Mouse (Mus musculus) spleen, adult 2 months (tissue): ENCODE results near the gene Klhdc8b. TPM values are rescaled to one million over a fixed set of nuclear protein-coding genes. Genes with fewer than 3 reads are reported as not detected.

Experiments used
- DNase-seq, 2 experiments: peaks; one replicate each; pipeline versions ENCODE4 v3.0.0 to v3.0.0-alpha.2; 2012 to 2021; ENCODE audit warnings: low spot score in 2 of 2, low read depth in 1 of 2
- H3K27ac ChIP-seq: fragments of 200-500 bp; 2 replicates; pipeline ENCODE4 v1.5.1; 2012; ENCODE audit warnings: low read length, inconsistent platforms; ENCODE audit not compliant: insufficient read depth
- H3K27me3 ChIP-seq: fragments of 200-500 bp; 2 replicates; pipeline ENCODE4 v1.6.1; 2012; ENCODE audit warnings: mild to moderate bottlenecking, moderate library complexity, low read length, inconsistent platforms; ENCODE audit not compliant: control insufficient read depth, insufficient read depth
- H3K36me3 ChIP-seq: fragments of 200-500 bp; 2 replicates; pipeline ENCODE4 v1.6.1; 2012; ENCODE audit warnings: mild to moderate bottlenecking, low read length, inconsistent platforms; ENCODE audit not compliant: control insufficient read depth, insufficient read depth
- H3K4me1 ChIP-seq: fragments of 200-500 bp; 2 replicates; pipeline ENCODE4 v1.6.1; 2011; ENCODE audit warnings: inconsistent platforms; ENCODE audit not compliant: control insufficient read depth, insufficient read depth, insufficient read length
- H3K4me3 ChIP-seq: fragments of 200-500 bp; 2 replicates; pipeline ENCODE4 v1.5.1; 2011; ENCODE audit warnings: mild to moderate bottlenecking, inconsistent platforms; ENCODE audit not compliant: insufficient read depth, insufficient read length; ENCODE audit errors: extremely low read depth
- CTCF ChIP-seq: fragments of 200-500 bp; IDR thresholded peaks from 2 replicates; pipeline ENCODE4 v1.5.1; 2011; ENCODE audit warnings: mild to moderate bottlenecking, inconsistent platforms; ENCODE audit not compliant: insufficient read depth, insufficient read length, insufficient replicate concordance; ENCODE audit errors: extremely low read depth
- POLR2A ChIP-seq: fragments of 200-500 bp; IDR thresholded peaks from 2 replicates; pipeline ENCODE4 v1.6.1; 2011; ENCODE audit warnings: low read depth, low read length, inconsistent platforms
- WGBS: fragments of 180-500 bp; shearing (Covaris S2); methylation state at CpG from one replicate; pipeline ENCODE4 v1.1.7; 2018; 5-methylcytosine and 5-hydroxymethylcytosine counted together
- polyA plus RNA-seq: library from polyadenylated mRNA; depleted of rRNA; stranded (reverse); fragments of >200 nt; gene quantifications from 2 replicates; pipeline ENCODE4 v1.2.3, GENCODE M21; 2012

Gene Klhdc8b
- polyA plus RNA-seq, 1 experiment, result 22.2 TPM

GRCm38 (mm10) chr9:108459939-108460318 lies 1.5 kb downstream of the Klhdc8b start:
- 76% methylated on average over 1 of the region's 1 CpGs for WGBS
- peaks cover 7% of the 10 kb centered on the region; the same call in 1 of the 2 replicates for H3K4me1 ChIP-seq
- H3K27ac ChIP-seq, result no peak overlapping the region
- peaks cover 16% of the 10 kb centered on the region for H3K36me3 ChIP-seq
- peak overlapping the region; percentile 83 for H3K4me3 ChIP-seq
- TF ChIP-seq CTCF (no peak), POLR2A (no peak)
- no peaks in the 10 kb centered on the region for H3K27me3 ChIP-seq
- no peak for DNase-seq

GRCm38 (mm10) chr9:108456953-108457352 lies 4.4 kb downstream of the Klhdc8b start:
- no peak overlapping the region for H3K27ac ChIP-seq
- WGBS, result 91% methylated on average over 10 of the region's 10 CpGs

GRCm38 (mm10) chr9:108455747-108456571 lies 5.4 kb downstream of the Klhdc8b start:
- no peak for TF ChIP-seq POLR2A
- no peak for TF ChIP-seq CTCF
- WGBS, result 77% methylated on average over 12 of the region's 12 CpGs
- peaks cover 8% of the 10 kb centered on the region; the same call in 1 of the 2 replicates for H3K4me1 ChIP-seq
- no peaks in the 10 kb centered on the region for H3K36me3 ChIP-seq
- no peaks in the 10 kb centered on the region for H3K27me3 ChIP-seq
- no peak overlapping the region for H3K4me3 ChIP-seq
- DNase-seq, result no peak
- H3K27ac ChIP-seq, result no peak overlapping the region

More at GRCm38 (mm10) chr9:108456953-108457352, 4.4 kb downstream of the Klhdc8b start:
- H3K4me3 ChIP-seq, result no peak overlapping the region
- TF ChIP-seq POLR2A (no peak), CTCF (no peak)
- H3K36me3 ChIP-seq, result no peaks in the 10 kb centered on the region
- H3K4me1 ChIP-seq, result peaks cover 11% of the 10 kb centered on the region; the same call in 1 of the 2 replicates
- no peaks in the 10 kb centered on the region for H3K27me3 ChIP-seq
- DNase-seq, result no peak

DNA sequence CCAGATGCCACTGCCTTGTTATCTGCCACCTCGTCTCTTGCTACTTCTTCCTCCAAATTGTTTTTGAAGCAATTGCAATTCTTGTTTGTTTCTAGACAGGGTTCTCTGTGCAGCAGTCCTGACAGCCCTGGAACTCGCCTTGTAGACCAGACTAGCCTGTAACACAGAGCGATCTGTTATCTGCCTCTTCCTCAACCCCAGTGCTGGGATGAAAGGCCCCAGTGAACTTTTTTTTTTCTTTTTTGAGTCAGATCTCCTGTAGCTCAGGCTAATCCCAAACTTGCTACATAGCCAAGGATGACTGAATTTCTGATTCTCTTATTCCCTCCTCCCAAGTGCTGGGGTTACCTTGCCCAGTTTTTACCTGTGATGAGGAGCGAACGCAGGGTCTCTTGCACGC lies 7.0 kb downstream of the Klhdc8b start:
- H3K36me3 ChIP-seq, result no peaks in the 10 kb centered on the region
- no peak for DNase-seq
- WGBS, result 89% methylated on average over 6 of the region's 6 CpGs
- H3K4me3 ChIP-seq, result no peak overlapping the region
- H3K27ac ChIP-seq, result no peak overlapping the region
- no peaks in the 10 kb centered on the region for H3K27me3 ChIP-seq
- peaks cover 6% of the 10 kb centered on the region; the same call in 1 of the 2 replicates for H3K4me1 ChIP-seq
- no peak for TF ChIP-seq POLR2A
- no peak for TF ChIP-seq CTCF

DNA sequence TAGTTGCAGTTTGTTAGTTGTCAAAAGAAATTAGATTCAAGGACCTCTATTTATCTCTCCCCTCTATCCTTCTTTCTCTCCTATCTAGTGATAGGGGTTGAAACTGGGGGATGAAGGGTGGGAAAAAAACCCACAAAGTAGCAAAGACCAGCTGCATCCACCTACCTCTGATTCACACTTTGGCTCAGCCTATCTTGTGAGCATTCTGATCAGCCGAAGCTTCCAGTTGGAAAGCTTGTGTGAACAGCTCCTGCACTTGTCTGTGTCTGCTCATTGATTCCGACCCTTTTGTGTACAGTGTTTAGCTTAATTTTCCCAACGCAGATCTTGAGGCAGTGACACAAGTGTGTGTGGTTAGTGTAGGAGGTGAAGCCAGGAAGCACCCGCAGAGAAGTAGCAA lies 7.9 kb downstream of the Klhdc8b start:
- H3K4me1 ChIP-seq, result peaks cover 6% of the 10 kb centered on the region; the same call in 1 of the 2 replicates
- no peak overlapping the region for H3K27ac ChIP-seq
- no peak for DNase-seq
- no peaks in the 10 kb centered on the region for H3K27me3 ChIP-seq
- H3K4me3 ChIP-seq, result no peak overlapping the region
- 57% methylated on average over 4 of the region's 4 CpGs for WGBS
- H3K36me3 ChIP-seq, result no peaks in the 10 kb centered on the region
- TF ChIP-seq CTCF (no peak), POLR2A (no peak)

GRCm38 (mm10) chr9:108452911-108453310 lies 8.5 kb downstream of the Klhdc8b start:
- peaks cover 6% of the 10 kb centered on the region; the same call in 1 of the 2 replicates for H3K4me1 ChIP-seq
- H3K27ac ChIP-seq, result no peak overlapping the region
- 60% methylated on average over 6 of the region's 6 CpGs for WGBS
- TF ChIP-seq CTCF (no peak), POLR2A (no peak)
- no peaks in the 10 kb centered on the region for H3K27me3 ChIP-seq
- DNase-seq, result no peak
- no peak overlapping the region for H3K4me3 ChIP-seq
- no peaks in the 10 kb centered on the region for H3K36me3 ChIP-seq

DNA sequence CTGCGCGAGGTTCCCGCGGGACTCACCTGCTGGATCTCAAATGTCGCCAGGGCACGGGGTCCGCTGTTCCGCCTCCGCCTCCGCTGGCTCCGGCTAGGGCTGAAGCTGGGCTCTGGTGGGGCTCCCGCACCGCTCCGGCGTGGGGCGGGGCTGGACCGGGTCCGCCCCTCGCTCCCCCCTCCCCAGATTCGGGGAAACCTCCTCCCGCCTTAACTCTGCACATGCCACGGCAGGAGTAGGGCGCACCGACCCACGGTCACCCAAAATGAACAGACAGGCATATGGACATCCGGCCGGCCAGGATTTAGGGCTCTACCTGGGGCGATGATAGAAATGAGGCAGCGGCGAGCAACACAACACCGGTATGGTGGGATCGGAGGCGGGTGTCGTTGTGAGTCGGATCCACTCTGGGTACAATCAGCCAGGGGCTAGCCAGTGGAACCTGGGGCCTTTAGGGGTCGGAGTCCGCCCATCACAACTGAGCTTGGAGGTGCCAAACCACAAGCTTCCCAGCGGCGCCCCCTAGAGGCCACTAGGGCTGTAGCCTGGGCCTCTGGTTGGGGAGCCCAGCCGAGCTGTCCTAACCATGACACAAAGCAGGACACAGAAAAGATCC lies 9.0 kb downstream of the Klhdc8b start:
- 2% methylated on average over 39 of the region's 40 CpGs for WGBS
- peak overlapping the region; percentile 57 for H3K4me3 ChIP-seq
- no peaks in the 10 kb centered on the region for H3K27me3 ChIP-seq
- no peaks in the 10 kb centered on the region for H3K36me3 ChIP-seq
- peaks cover 6% of the 10 kb centered on the region; the same call in 1 of the 2 replicates for H3K4me1 ChIP-seq
- DNase-seq, result peak; percentile 59 to 84
- H3K27ac ChIP-seq, result no peak overlapping the region
- TF ChIP-seq CTCF (peak; percentile 77), POLR2A (no peak)
